Mouse (Mus musculus): ENCODE measurements around the gene Add3.

GRCm38 (mm10) chr19:53140044-53140803 is at the start of gene Add3:
- no peak for TF ChIP-seq EP300 (optimal IDR thresholded peaks at IDR 0.05)
- peak; percentile 36 for TF ChIP-seq CTCF (IDR thresholded peaks at IDR 0.05; ENCODE audit: low read depth)
